Mouse (Mus musculus) kidney, embryonic 15.5 days (tissue): ENCODE results near the gene Gm21627. TPM values are rescaled to one million over a fixed set of nuclear protein-coding genes. Genes with fewer than 3 reads are reported as not detected.
"Not testable (repeated sequence)": the region's sequence is repeated elsewhere in the genome, so short reads cannot be mapped to it uniquely, and the experiment has no call there.

Experiments
- ATAC-seq: fragments of 200-750 bp; cut with Nextera tagmentation; replicated peaks from 2 replicates; pipeline ENCODE4 v1.8.0; 2017; ENCODE audit warnings: moderate TSS enrichment; ENCODE audit not compliant: low FRiP score
- H3K27ac ChIP-seq: fragments of 300-500 bp; sonication (generic); 2 replicates; pipeline ENCODE4 v1.5.1; 2015; ENCODE audit warnings: mild to moderate bottlenecking, inconsistent platforms
- H3K27me3 ChIP-seq: fragments of 300-500 bp; sonication (generic); 2 replicates; pipeline ENCODE4 v1.6.1; 2015; ENCODE audit warnings: inconsistent platforms
- H3K36me3 ChIP-seq: fragments of 300-500 bp; sonication (generic); 2 replicates; pipeline ENCODE4 v1.6.1; 2015; ENCODE audit warnings: inconsistent platforms
- H3K4me1 ChIP-seq: fragments of 300-500 bp; sonication (generic); 2 replicates; pipeline ENCODE4 v1.6.1; 2015; ENCODE audit warnings: inconsistent platforms
- H3K4me2 ChIP-seq: fragments of 300-500 bp; sonication (generic); 2 replicates; pipeline ENCODE4 v1.6.1; 2015; ENCODE audit warnings: moderate library complexity, mild to moderate bottlenecking, inconsistent platforms
- H3K4me3 ChIP-seq: fragments of 300-500 bp; sonication (generic); replicated peaks from 2 replicates; pipeline ENCODE4 v1.5.1; 2015; ENCODE audit warnings: mild to moderate bottlenecking, inconsistent platforms
- H3K9ac ChIP-seq: fragments of 300-500 bp; sonication (generic); 2 replicates; pipeline ENCODE4 v1.6.1; 2015; ENCODE audit warnings: mild to moderate bottlenecking, inconsistent platforms
- H3K9me3 ChIP-seq: fragments of 300-500 bp; sonication (generic); replicated peaks from 2 replicates; pipeline ENCODE4 v1.6.1; 2016; ENCODE audit warnings: inconsistent platforms
- WGBS: fragments of 180-500 bp; shearing (Covaris S2); methylation state at CpG from one replicate; pipeline ENCODE4 v1.1.7; 2015; ENCODE audit warnings: mixed read lengths; 5-methylcytosine and 5-hydroxymethylcytosine counted together
- polyA plus RNA-seq: library from polyadenylated mRNA; unstranded; fragments of >200 nt; fragmentation: Nextera tagmentation; extraction: Ambion mirVana; gene quantifications from 2 replicates; pipeline ENCODE4 v1.2.1, GENCODE M21; 2015

The Gm21627 gene
- polyA plus RNA-seq: not detected in 2 replicates

- not testable (repeated sequence) for H3K27ac ChIP-seq, H3K4me2 ChIP-seq, H3K9me3 ChIP-seq, H3K27me3 ChIP-seq, H3K4me3 ChIP-seq, H3K4me1 ChIP-seq, H3K9ac ChIP-seq, H3K36me3 ChIP-seq, ATAC-seq
- WGBS: no CpG with 5 or more reads among the region's 6 CpGs
These were observed at the start of gene Gm21627 for GRCm38 (mm10) chrY:63228127-63228526. TSS of gene Gm21627 (plus strand) at chrY:63228427.
